Mouse (Mus musculus) heart, postnatal 4 days (tissue): ENCODE results near the gene Hic2. TPM values are rescaled to one million over a fixed set of nuclear protein-coding genes. Genes with fewer than 3 reads are reported as not detected.

Source experiments
- DNase-seq: peaks from one replicate; pipeline ENCODE4 v3.0.0; 2021
- total RNA-seq, 2 experiments: library from RNA; stranded (reverse); gene quantifications; 2 replicates each; pipeline ENCODE4 v1.2.3; 2021

Hic2 gene
- total RNA-seq, 2 experiments from 2014 or later: 7.0 to 7.1 TPM

GRCm38 (mm10) chr16:17234499-17234895 is 1.1 kb downstream of the Hic2 start:
- DNase-seq: peak; percentile 42

DNA sequence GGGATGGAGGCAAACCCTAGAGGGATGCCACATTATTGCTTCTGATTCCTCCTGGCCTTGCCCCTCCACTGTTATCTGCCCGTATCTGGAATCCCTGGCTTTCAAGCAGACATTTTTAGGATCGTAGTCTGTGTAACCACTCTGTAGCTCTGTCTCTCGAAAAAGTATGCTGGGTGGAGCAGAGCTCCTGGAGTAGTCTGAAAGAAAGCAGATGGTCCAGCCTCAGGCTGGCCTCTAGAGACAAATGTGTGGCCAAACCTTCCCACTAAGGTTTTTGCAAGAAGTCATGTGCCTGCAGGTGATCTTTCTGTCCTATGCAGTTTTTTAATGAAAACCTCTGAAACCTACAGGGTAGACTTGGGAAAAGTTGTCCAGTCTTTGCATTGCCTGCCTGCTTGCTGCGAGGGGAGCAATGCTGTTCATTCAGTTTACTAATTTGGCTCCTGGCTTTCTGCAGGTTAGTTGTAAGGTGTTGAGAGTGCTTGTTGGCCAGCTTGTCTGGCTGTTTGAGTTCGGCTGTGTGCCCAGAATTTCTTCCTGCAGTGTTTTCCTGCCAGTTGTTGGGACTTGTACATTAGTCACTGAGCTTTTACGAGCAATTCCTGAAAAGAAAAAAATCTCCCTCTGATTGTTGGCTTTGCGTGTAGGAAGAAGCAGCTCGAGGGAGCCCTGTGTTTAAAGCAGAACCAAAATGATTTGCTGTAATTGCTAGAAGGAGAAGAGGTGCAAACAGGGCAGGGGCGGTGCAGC is 1.7 kb downstream of the Hic2 start:
- peak; percentile 62 for DNase-seq

- no peak for DNase-seq
These were observed 4.3 kb downstream of the Hic2 start for GRCm38 (mm10) chr16:17237634-17238033.

DNA sequence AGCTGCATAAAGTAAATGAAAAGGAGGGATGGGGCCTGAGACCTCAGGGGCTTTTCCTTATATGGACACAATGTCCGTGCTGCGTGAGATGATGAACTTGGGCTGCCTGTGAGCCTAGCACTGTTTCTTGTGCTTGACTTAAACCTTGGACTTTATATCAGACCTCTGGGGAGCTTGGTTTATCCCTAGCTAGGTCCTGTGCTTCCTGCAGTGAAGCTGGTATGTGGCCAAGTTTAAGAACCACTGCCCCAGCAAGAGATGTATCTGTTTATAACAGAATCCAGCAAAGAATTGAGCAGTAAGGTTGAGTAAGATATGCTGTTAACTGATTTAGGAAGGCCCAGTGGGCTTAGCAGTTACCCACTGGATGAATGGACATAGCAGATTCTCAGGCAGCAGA is 6.0 kb downstream of the Hic2 start:
- DNase-seq: no peak

- no peak for DNase-seq
These were observed 10.4 kb downstream of the Hic2 start for GRCm38 (mm10) chr16:17243731-17244130.

- no peak for DNase-seq
These were observed 11.6 kb downstream of the Hic2 start for GRCm38 (mm10) chr16:17244996-17245395.

DNA sequence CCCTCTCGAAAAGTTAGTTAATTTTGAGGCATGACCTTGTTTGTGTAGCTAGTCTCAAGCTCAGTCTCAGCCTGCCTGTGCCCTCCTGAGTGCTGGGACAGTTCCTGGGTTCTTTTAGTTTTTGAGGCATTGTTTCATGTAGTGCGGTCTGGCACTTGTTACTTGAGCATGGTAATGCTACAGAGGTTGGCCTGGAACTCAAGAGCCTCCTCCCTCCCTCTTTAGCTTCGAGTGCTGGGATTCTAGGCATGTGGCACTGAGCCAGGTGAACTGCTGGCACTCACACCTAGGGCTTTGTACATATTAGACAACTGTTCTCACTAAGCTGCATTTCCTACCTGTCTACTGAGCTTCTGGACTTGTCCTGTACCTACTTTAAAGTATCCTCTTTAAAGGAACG is 14.4 kb downstream of the Hic2 start:
- peak; percentile 80 for DNase-seq

DNA sequence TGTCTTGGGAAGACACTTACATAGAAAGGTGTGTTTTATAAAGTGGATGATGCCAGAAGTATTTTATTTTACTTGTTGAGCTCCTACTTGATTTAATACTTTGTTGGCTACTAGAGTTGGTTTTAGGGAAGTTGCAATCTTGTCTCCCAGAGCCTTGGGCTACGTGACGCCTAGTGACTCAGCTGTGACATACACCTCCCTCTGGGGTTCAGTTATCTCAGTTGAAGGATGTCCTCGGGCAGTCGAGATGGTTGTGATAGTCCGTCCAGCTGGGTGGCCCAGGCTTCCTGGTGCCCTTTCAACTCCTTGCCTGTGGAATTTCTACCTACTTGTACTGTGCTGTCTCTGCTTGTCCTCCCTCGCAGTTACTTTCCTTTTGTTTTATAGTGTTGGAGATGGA is 15.8 kb downstream of the Hic2 start:
- DNase-seq: no peak

DNA sequence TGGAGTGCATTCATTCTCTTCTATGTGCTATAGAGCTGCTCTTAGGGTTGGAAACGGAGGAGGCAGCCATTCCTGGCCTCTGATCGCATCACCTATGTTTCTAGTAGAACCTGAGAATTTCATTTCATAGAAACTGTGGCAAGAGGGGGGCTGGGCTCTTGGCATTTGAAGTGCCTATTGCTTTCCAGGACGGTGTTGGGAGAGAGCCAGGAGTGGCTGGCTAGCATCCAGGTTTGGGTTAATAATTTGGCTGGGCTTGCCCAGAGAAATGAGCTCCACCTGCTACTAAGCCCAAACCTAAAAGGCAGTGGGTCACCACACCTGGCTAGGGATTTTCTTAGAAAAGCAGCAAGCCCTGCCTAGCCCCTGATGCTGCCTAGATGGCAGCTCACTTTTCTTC is 18.2 kb downstream of the Hic2 start:
- DNase-seq: peak; percentile 90

DNA sequence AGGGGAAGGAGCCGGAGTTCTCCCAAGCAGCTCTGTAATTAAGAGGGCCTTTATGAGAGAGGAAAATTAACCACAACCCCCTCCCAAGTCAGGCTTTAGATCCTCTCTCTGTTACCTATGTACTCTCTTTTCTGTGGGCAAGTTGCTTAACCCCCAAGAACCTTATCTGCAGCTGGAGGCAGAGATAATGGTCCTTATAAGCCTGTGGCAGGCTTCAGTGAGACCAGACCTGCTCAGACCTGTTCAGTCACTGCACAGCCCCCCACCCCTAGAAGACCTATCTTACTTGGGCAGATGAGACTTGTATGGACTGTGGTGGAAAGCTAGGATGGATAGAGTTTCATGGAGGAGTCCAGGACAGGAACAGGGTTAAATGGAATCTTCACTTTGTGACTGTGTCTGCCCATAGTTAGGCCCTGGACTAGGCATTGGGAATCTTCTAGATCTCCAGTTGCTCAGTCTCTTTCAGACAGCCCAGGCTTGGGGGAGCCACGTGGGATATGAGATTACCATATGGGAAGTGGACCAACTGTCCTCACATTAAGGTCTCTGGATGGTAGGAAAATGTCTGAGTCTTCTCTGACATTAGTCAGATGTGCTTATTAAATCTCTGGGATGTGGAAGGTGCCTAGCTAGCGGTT is 18.8 kb downstream of the Hic2 start:
- DNase-seq: no peak

- DNase-seq: no peak
These were observed 19.5 kb downstream of the Hic2 start for GRCm38 (mm10) chr16:17252841-17253240.

- DNase-seq: no peak
These were observed 20.7 kb downstream of the Hic2 start for GRCm38 (mm10) chr16:17254005-17254597.

- DNase-seq: no peak
These were observed 21.9 kb downstream of the Hic2 start for GRCm38 (mm10) chr16:17255270-17255669.

- DNase-seq: peak; percentile 65
These were observed 24.0 kb downstream of the Hic2 start for GRCm38 (mm10) chr16:17257359-17257821.

DNA sequence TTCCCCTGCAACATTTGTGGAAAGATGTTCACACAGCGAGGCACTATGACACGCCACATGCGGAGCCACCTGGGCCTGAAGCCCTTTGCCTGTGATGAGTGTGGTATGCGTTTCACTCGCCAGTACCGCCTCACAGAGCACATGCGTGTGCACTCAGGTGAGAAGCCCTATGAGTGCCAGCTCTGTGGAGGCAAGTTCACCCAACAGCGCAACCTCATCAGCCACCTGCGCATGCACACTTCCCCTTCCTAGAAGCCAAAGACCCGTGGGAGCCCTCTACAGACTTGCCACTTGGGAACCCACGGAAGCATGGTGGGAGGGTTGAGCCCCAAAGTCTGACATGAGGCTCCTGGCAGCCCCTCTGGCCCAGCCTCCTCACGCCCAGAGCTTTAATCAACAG is 25.5 kb downstream of the Hic2 start:
- DNase-seq: no peak

- DNase-seq: no peak
These were observed 28.0 kb downstream of the Hic2 start for GRCm38 (mm10) chr16:17261341-17261740.

GRCm38 (mm10) chr16:17266113-17266512 is 32.7 kb downstream of the Hic2 start:
- DNase-seq: no peak

- no peak for DNase-seq
These were observed 34.6 kb downstream of the Hic2 start for GRCm38 (mm10) chr16:17267937-17268336.

DNA sequence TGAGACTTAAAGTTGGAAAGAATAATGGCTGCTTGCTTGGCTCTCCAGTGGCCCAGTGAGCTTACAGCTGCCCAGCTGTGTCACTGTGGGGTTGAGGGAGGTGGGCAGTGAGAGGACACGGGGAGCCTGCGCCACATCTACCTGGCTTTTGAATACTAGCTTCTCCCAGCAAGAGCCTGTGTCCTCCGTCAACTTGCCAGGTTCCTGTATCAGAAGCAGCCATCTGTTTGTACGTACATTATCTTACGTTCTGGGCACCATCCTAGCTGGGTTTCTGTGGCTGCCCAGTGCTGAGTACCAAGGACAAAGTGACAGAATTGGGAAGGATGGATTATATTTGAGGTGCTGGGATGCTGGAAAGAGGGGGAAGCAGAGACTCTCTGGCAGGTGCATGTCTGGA is 36.5 kb downstream of the Hic2 start:
- DNase-seq: no peak

DNA sequence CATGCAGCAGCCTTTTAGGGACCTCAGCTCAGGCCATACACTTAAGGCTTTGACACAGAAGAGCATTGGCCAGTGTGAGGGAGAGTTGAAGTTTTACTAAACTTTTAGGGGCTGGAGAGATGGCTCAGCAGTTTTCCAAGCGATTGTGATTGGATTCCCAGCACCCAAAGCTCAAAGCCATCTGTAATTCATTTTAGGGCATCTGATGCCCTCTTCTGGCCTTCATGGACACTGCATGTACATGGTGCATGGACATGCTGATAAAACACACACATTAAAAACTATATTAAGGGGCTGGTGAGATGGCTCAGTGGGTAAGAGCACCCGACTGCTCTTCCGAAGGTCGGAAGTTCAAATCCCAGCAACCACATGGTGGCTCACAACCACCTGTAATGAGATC is 37.8 kb downstream of the Hic2 start:
- DNase-seq: peak; percentile 62

DNA sequence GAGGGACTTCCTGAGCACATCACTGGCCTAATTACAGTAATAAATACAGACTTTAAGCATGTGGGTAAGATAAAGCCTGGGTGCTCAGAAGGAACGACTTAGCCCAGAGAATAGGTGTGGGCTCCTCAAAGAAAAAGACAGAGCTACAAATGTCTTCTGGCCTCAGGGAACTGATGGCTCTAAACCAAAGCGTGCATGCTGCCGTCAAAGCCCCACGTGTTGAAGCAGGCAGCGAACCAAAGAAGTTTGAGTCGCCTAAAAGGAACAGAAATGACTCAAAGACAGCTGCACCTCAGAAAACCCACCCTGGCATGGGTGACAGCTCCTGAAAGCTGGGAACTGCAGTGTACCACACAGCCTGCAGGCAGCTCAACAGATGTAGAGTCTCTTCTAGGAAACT is 38.5 kb downstream of the Hic2 start:
- DNase-seq: no peak

- DNase-seq: no peak
These were observed 42.3 kb downstream of the Hic2 start, which contains the start of gene Tmem191c for GRCm38 (mm10) chr16:17275721-17276120. Tmem191c (plus strand) TSS chr16:17276077.
